Mouse (Mus musculus) heart, adult 2 months (tissue): ENCODE results near the gene Tat. TPM values are rescaled to one million over a fixed set of nuclear protein-coding genes. Genes with fewer than 3 reads are reported as not detected.
"Not testable (repeated sequence)": the region's sequence is repeated elsewhere in the genome, so short reads cannot be mapped to it uniquely, and the experiment has no call there.

Source experiments
- DNase-seq, 2 experiments: peaks; one replicate each; pipeline ENCODE4 v3.0.0; 2021
- H3K27ac ChIP-seq: fragments of 200-600 bp; 2 replicates; pipeline ENCODE4 v1.8.1; 2022
- H3K27me3 ChIP-seq: fragments of 200-500 bp; 2 replicates; pipeline ENCODE4 v1.6.1; 2012; ENCODE audit warnings: mild to moderate bottlenecking, low read length, inconsistent platforms, mixed read lengths; ENCODE audit not compliant: control insufficient read depth, insufficient read depth
- H3K36me3 ChIP-seq: fragments of 200-500 bp; 2 replicates; pipeline ENCODE4 v1.6.1; 2012; ENCODE audit warnings: low read length, inconsistent platforms; ENCODE audit not compliant: control insufficient read depth, insufficient read depth
- H3K4me1 ChIP-seq: fragments of 200-500 bp; 2 replicates; pipeline ENCODE4 v1.6.1; 2011; ENCODE audit warnings: low read length; ENCODE audit not compliant: control insufficient read depth, insufficient read depth
- H3K4me3 ChIP-seq: fragments of 200-600 bp; 2 replicates; pipeline ENCODE4 v1.8.1; 2022
- H3K79me2 ChIP-seq: fragments of 200-500 bp; replicated peaks from 2 replicates; pipeline ENCODE4 v1.6.1; 2012; ENCODE audit warnings: mild to moderate bottlenecking, inconsistent platforms, low read length, moderate library complexity, mixed read lengths; ENCODE audit not compliant: control insufficient read depth, insufficient read depth
- H3K9ac ChIP-seq: fragments of 200-500 bp; 2 replicates; pipeline ENCODE4 v1.6.1; 2012; ENCODE audit warnings: low read depth, mild to moderate bottlenecking, control low read depth, inconsistent platforms, low read length, mixed read lengths
- CTCF ChIP-seq: fragments of 200-600 bp; IDR thresholded peaks from 2 replicates; pipeline ENCODE4 v1.8.1; 2022; ENCODE audit warnings: antibody characterized with exemption, mild to moderate bottlenecking, moderate library complexity
- EP300 ChIP-seq: fragments of 200-500 bp; IDR thresholded peaks from 2 replicates; pipeline ENCODE4 v1.6.1; 2011; ENCODE audit warnings: low read depth, low read length, control low read depth; ENCODE audit not compliant: insufficient read depth
- POLR2A ChIP-seq: fragments of 200-500 bp; IDR thresholded peaks from 2 replicates; pipeline ENCODE4 v1.6.1; 2011; ENCODE audit warnings: mild to moderate bottlenecking, low read depth, low read length, control low read depth; ENCODE audit not compliant: insufficient read depth
- WGBS: fragments of 180-500 bp; shearing (Covaris S2); methylation state at CpG from one replicate; pipeline ENCODE4 v1.1.7; 2018; 5-methylcytosine and 5-hydroxymethylcytosine counted together
- intact Hi-C: fragments of 180-260 bp; cut with DNase I; formaldehyde crosslinking; loops from one replicate; pipeline ENCODE4 v1.15.1; 2025
- polyA plus RNA-seq: library from polyadenylated mRNA; depleted of rRNA; stranded (reverse); fragments of >200 nt; gene quantifications from 2 replicates; pipeline ENCODE4 v1.2.3, GENCODE M21; 2012
- total RNA-seq, 2 experiments: library from RNA; stranded (reverse); gene quantifications; 2 replicates each; pipeline ENCODE4 v1.2.3; 2021

Tat gene
- total and polyA plus RNA-seq, 3 experiments = 0.89 to 1.3 (median 1.1) TPM

DNA sequence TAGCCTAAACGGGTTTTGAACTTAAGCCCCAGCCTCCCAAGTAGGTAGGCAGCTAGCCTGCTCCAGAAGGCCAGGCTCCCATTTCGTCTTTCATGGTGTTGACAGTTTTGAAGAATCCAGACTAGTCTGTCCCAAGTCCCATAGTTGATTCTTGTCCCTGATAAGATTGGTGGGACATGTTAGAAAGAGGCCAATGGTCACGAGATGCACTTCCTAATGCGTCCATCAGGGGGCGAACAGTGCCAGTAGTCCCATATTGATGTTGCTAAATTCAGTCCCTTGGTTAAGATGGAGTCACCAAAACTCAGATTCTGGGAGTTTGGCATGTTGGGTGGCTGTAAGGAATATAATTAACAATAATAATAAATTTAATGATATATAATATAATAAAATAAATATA is 20.6 kb downstream of the Tat start:
- TF ChIP-seq EP300 = no peak
- no peak for TF ChIP-seq POLR2A
- peak; percentile 78 for TF ChIP-seq CTCF
- no peaks in the 10 kb centered on the region for H3K4me1 ChIP-seq
- H3K9ac ChIP-seq = no peak overlapping the region
- no peak overlapping the region for H3K27ac ChIP-seq
- no peaks in the 10 kb centered on the region for H3K79me2 ChIP-seq
- WGBS = 24% methylated on average over 5 of the region's 5 CpGs
- H3K27me3 ChIP-seq = 0 out of 2 replicates have a peak, but pooled peaks cover 1% of the 10 kb centered on the region
- DNase-seq = peak; percentile 14 to 44
- intact Hi-C loops = loop anchor here (1.0 kb wide), 1 partner anchor 60 kb away; no protein-coding TSS in a partner anchor
- no peak overlapping the region for H3K4me3 ChIP-seq
- no peaks in the 10 kb centered on the region for H3K36me3 ChIP-seq

DNA sequence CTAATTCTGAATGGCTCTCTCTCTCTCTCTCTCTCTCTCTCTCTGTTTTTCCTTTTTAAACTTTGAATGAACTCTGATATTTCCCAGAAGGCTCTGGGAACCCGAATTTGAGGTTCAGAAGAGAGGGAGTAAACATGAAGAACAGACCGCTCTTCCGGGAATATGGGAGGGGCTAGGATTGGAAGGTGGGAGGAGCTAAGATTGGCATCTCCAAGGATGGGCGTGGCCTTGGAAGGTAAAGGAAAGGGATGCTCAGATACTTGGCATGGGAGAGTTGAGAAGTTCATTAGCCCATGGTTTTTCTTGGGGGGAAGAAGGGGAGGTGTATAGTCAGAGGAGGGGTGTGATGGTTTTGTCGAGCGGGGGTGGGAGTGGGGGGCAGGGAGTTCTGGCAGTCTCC is 31.8 kb downstream of the Tat start:
- Histone ChIP-seq H3K4me1 (no peaks in the 10 kb centered on the region), H3K4me3 (no peak overlapping the region), H3K9ac (no peak overlapping the region), H3K79me2 (no peaks in the 10 kb centered on the region), H3K27ac (no peak overlapping the region), H3K36me3 (no peaks in the 10 kb centered on the region), H3K27me3 (no peaks in the 10 kb centered on the region)
- DNase-seq = no peak
- 53% methylated on average over 6 of the region's 6 CpGs for WGBS
- intact Hi-C loops = no loop called here
- TF ChIP-seq POLR2A (no peak), EP300 (no peak)

DNA sequence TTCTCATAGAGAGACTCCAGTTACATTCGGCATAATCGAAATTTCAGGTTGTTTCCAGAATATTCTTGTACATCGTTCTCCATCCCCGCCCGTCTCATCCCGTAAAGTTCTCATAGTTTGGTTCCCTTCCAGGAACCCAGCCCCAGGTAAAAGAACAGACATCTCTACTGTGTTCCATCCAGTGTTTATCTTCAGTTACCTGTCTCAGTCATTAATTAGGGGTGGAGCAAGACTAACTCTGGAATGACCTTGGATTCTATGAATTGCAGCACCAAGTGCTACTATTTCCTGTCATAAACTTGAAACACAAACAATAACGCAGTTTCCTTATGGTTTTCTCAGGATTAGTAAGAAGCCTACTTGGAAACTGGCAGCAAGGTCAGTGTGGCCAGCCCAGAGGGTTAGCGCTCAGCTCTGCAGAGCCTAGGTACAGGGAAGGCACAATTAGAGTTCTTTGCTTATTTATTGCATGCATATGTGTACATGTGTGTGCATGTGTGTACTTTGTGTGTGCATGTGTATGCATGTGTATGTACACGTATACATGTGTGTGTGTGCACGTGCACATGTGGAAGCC is 32.6 kb downstream of the Tat start:
- intact Hi-C loops = no loop called here
- H3K9ac ChIP-seq = no peak overlapping the region
- H3K27ac ChIP-seq = no peak overlapping the region
- no peak for DNase-seq
- 84% methylated on average over 10 of the region's 10 CpGs for WGBS
- no peak overlapping the region for H3K4me3 ChIP-seq
- TF ChIP-seq POLR2A (no peak), EP300 (no peak), CTCF (no peak)
- no peaks in the 10 kb centered on the region for H3K27me3 ChIP-seq
- H3K79me2 ChIP-seq = no peaks in the 10 kb centered on the region
- no peaks in the 10 kb centered on the region for H3K36me3 ChIP-seq
- H3K4me1 ChIP-seq = no peaks in the 10 kb centered on the region

DNA sequence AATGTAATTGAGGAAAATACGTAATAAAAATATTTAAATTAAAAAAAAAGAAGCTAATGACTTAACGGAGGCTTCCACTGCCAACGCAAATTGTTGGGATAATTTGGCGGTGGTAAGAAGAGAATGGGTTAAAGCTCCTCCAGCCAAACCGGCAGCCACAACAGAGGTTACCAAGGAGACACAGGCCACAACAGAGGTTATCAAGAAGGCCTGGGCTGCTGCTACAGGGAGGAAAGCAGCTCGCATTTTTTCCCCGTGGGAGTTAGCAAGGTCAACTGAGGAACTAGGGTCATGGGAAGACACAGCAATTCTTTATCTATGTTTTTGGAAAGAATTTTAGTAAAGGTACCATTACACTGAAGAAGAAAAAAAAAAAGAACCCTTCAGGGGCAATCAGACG is 43.5 kb downstream of the Tat start:
- intact Hi-C loops, H3K9ac ChIP-seq, H3K4me3 ChIP-seq, H3K27ac ChIP-seq, H3K79me2 ChIP-seq, H3K27me3 ChIP-seq, H3K36me3 ChIP-seq, H3K4me1 ChIP-seq: not testable (repeated sequence)
- WGBS = 24% methylated on average over 8 of the region's 8 CpGs
- DNase-seq = peak in 1 of 2 experiments; percentile 14

DNA sequence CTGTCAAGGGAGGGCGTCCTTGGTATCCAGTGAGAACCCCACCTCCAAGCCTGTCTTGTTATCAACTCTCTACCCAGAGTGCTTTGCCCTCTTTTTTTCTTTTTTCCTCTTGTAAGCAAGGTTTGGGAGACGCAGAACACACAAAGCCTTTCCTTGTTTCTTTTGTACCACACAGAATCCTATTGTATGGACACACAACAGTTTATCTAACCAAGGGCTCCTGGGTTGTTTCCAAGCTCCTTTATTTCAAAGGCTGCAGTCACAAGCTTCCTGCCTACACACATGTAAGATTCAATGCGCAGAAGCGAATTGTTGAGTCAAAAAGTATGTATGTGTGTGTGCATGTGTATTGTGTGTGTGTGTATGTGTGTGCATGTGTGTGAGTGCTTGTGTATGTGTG is 44.1 kb downstream of the Tat start:
- no peaks in the 10 kb centered on the region for H3K79me2 ChIP-seq
- no peaks in the 10 kb centered on the region for H3K27me3 ChIP-seq
- no peaks in the 10 kb centered on the region for H3K36me3 ChIP-seq
- intact Hi-C loops = no loop called here
- no peak overlapping the region for H3K4me3 ChIP-seq
- WGBS = 32% methylated on average over 4 of the region's 4 CpGs
- H3K4me1 ChIP-seq = no peaks in the 10 kb centered on the region
- no peak for DNase-seq
- TF ChIP-seq CTCF = no peak
- TF ChIP-seq EP300 = no peak
- TF ChIP-seq POLR2A = no peak
- H3K27ac ChIP-seq = no peak overlapping the region
- no peak overlapping the region for H3K9ac ChIP-seq

DNA sequence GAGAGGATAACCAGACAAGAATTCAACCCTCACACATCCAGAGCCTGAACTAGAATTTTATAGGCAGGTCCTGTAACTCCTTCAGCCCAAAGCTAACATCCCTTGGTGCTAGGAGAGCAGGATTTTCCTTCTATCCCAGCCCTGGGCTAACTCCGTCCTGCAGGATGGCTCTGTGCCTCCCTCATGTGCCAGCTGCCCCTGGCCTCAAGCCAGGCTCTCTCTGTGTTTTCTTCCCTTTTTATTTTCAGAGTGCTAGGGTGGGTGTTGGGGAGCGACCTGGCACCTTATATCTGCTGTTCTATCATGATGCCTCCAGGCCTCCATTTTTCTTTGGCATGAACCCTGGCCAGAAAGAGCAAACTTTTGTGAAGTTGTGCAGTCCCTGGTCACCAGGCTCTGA is 45.9 kb downstream of the Tat start:
- WGBS = 54% methylated on average over 2 of the region's 2 CpGs
- no peaks in the 10 kb centered on the region for H3K27me3 ChIP-seq
- H3K27ac ChIP-seq = no peak overlapping the region
- H3K4me1 ChIP-seq = no peaks in the 10 kb centered on the region
- no peak for DNase-seq
- H3K79me2 ChIP-seq = no peaks in the 10 kb centered on the region
- intact Hi-C loops = no loop called here
- H3K9ac ChIP-seq = no peak overlapping the region
- no peaks in the 10 kb centered on the region for H3K36me3 ChIP-seq
- TF ChIP-seq EP300 (no peak), POLR2A (no peak), CTCF (no peak)
- no peak overlapping the region for H3K4me3 ChIP-seq

DNA sequence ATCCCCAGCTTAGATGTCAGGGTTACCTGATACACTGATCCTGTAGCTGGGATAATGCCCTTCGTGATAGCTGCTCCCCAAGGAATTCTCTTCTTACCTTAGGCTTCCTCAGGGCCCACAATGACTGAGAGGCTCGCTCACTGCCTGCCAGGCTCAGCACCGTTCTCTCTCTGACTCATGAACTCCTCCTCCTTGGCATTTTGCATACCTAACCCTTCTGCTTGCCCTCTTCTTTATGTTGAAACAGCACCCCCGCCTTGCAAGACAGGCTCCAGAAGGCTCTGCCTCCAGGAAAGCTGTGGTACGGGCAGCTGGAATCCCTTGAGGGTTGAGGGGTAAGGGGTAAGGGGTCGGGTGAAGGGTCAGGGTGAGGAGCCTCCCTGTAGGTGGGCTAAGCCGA is 49.0 kb downstream of the Tat start:
- 56% methylated on average over 7 of the region's 7 CpGs for WGBS
- no peak overlapping the region for H3K4me3 ChIP-seq
- no peak for DNase-seq
- no peak for TF ChIP-seq POLR2A
- no peak for TF ChIP-seq CTCF
- TF ChIP-seq EP300 = no peak
- no peaks in the 10 kb centered on the region for H3K27me3 ChIP-seq
- no peak overlapping the region for H3K27ac ChIP-seq
- no peaks in the 10 kb centered on the region for H3K79me2 ChIP-seq
- intact Hi-C loops = no loop called here
- no peaks in the 10 kb centered on the region for H3K36me3 ChIP-seq
- no peaks in the 10 kb centered on the region for H3K4me1 ChIP-seq
- H3K9ac ChIP-seq = no peak overlapping the region
